Mouse (Mus musculus) neural tube, postnatal 0 days (tissue): Measurements from ENCODE around the gene Amhr2. TPM values are rescaled to one million over a fixed set of nuclear protein-coding genes. Genes with fewer than 3 reads are reported as not detected.

ENCODE experiments used
- polyA plus RNA-seq: library from polyadenylated mRNA; unstranded; fragments of >200 nt; fragmentation: Nextera tagmentation; extraction: Ambion mirVana; gene quantifications from 2 replicates; pipeline ENCODE4 v1.2.1, GENCODE M21; 2015

The Amhr2 gene
- 0.09 and 0.28 TPM in 2 replicates for polyA plus RNA-seq

DNA sequence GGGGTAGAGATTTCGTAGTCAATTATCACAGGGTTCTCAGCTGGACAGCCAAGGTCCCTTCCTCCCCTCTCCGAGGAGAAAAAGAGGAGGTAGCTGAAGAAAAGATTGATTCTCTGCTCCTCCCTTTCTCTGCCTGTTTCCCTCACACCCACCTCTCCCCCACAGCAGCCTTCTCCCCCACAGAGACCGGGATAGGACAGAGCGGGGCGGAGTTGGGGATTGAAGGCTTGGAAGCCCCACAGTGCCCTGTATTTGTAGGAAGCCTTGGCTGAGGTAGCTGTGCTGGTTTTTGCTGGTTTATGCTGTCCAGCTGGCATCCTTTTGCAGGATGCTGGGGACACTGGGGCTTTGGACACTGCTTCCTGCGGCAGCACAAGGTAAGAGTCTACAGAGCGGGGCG, at the start of gene Amhr2:
Gene Amhr2 (plus strand): TSS at position 222 of the 400 bp plus-strand sequence.

GRCm38 (mm10) chr15:102405489-102406195, 39.5 kb upstream of the Amhr2 start, which contains the start of gene Sp1:
Gene Sp1 (plus strand): TSS chr15:102406143.

DNA sequence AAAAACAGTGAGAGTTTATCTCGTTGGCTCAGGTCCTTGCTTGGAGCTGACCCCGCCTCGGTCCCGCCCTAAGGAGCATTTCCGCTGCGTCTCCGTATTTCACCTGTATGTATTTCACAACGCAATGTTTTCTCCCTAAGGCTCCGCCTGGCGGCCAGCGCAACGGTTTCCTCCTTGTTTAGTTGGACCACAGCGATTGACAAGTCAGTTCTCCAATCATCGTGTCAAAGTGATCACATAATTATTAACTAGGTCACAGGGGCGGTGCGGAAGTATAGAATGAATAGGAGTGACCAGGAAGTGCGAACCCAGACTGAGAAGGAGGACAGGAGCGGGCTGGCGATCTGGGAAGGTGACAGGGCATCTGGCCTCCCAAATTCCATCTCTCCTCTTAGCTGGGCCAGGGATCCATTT, 13.7 kb downstream of the Amhr2 start, which contains the start of gene Prr13:
Gene Prr13 (plus strand): TSS at position 125 of the 414 bp plus-strand sequence.

DNA sequence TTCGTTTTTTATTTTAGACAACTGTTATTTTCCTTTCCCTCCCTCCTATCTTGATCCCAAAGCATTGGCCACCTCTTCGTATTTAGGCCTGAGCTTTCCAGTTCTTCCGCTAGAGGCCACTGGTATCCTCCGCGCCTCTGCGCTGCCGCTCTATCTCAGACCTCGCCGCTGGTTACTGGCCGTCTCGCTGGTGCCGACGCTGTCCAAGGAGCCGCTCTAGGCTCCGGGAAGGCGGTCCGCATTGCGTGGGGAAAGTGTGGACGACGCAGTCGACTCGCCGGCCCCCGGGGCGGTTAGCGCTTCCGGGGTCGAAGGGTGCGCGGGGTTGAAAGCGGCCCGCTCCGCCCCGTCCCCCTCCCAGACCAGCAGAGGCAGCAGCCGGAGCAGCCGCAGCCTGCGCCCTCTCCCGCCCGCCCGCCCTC, 25.0 kb downstream of the Amhr2 start, which contains the start of gene Pcbp2:
Gene Pcbp2 (plus strand): TSS at position 357 of the 422 bp plus-strand sequence.

DNA sequence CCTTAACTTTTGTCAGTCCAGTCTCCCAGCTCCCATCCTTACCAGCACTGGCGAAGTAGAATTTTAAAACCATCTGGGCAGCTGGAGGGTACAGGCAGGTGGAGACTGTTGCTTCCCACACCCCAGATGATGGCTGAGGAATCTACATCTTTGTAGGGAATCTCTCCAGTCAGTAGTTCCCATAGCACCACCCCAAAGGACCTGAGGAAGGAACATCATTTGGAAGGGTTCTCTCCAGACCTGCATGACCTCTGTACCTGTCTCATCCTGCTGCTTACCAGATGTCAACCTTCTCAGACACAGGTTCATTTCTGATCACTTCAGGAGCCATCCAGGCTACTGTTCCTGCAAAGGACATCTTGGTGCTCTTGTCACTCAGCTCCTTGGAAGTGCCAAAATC, 58.3 kb downstream of the Amhr2 start, which contains the start of gene Gm10337:
Gene Gm10337 (plus strand): TSS at position 276 of the 400 bp plus-strand sequence.

Other genes starting within 250 kb of the Amhr2 start
- 27.4 and 27.5 TPM in 2 replicates for gene Zfp740, start 242.1 kb upstream of the Amhr2 start, polyA plus RNA-seq
- 44.0 and 46.0 TPM in 2 replicates for gene Csad, start 240.6 kb upstream of the Amhr2 start, polyA plus RNA-seq
- 1.0 and 2.9 TPM in 2 replicates for gene Itgb7, start 213.4 kb upstream of the Amhr2 start, polyA plus RNA-seq
- gene Rarg, start 187.8 kb upstream of the Amhr2 start, polyA plus RNA-seq: 7.1 and 7.7 TPM in 2 replicates
- gene Gm9918, start 174.8 kb upstream of the Amhr2 start, polyA plus RNA-seq: 0.06 and 0.10 TPM in 2 replicates
- 67.6 and 67.7 TPM in 2 replicates for gene Mfsd5, start 165.9 kb upstream of the Amhr2 start, polyA plus RNA-seq
- 1.8 and 2.0 TPM in 2 replicates for gene Espl1, start 149.1 kb upstream of the Amhr2 start, polyA plus RNA-seq
- 546 and 574 TPM in 2 replicates for gene Pfdn5, start 119.3 kb upstream of the Amhr2 start, polyA plus RNA-seq
- gene Myg1, start 113.7 kb upstream of the Amhr2 start, polyA plus RNA-seq: 69.0 and 80.3 TPM in 2 replicates
- gene Aaas, start 94.6 kb upstream of the Amhr2 start, polyA plus RNA-seq: 29.8 and 30.2 TPM in 2 replicates
- gene Sp7, start 78.2 kb upstream of the Amhr2 start, polyA plus RNA-seq: 0.51 and 0.67 TPM in 2 replicates
- 2.4 and 2.8 TPM in 2 replicates for gene Sp1, start 39.2 kb upstream of the Amhr2 start, polyA plus RNA-seq
- gene Prr13, start 13.7 kb downstream of the Amhr2 start, polyA plus RNA-seq: 69.7 and 79.1 TPM in 2 replicates
- 117 and 122 TPM in 2 replicates for gene Pcbp2, start 25.2 kb downstream of the Amhr2 start, polyA plus RNA-seq
- 14.2 TPM in 1 of 2 replicates, not detected in the other for gene Gm10337, start 58.4 kb downstream of the Amhr2 start, polyA plus RNA-seq
- gene Map3k12, start 71.7 kb downstream of the Amhr2 start, polyA plus RNA-seq: 41.5 and 48.6 TPM in 2 replicates
- gene Tarbp2, start 72.8 kb downstream of the Amhr2 start, polyA plus RNA-seq: 81.1 and 92.2 TPM in 2 replicates
- 11.5 and 12.7 TPM in 2 replicates for gene Npff, start 79.6 kb downstream of the Amhr2 start, polyA plus RNA-seq
- gene Gm28047, start 179.7 kb downstream of the Amhr2 start, polyA plus RNA-seq: not detected in 2 replicates
- 15.5 and 16.8 TPM in 2 replicates for gene Atf7, start 180.1 kb downstream of the Amhr2 start, polyA plus RNA-seq
- 52.6 and 64.3 TPM in 2 replicates for gene Atp5g2, start 227.0 kb downstream of the Amhr2 start, polyA plus RNA-seq